Mouse (Mus musculus): ENCODE measurements around the gene Prkag2. TPM values are rescaled to one million over a fixed set of nuclear protein-coding genes. Genes with fewer than 3 reads are reported as not detected.
"Not testable (repeated sequence)": the region's sequence is repeated elsewhere in the genome, so short reads cannot be mapped to it uniquely, and the experiment has no call there.

The Prkag2 gene
- polyA plus RNA-seq, 2 experiments: 3.1 to 4.0 TPM

DNA sequence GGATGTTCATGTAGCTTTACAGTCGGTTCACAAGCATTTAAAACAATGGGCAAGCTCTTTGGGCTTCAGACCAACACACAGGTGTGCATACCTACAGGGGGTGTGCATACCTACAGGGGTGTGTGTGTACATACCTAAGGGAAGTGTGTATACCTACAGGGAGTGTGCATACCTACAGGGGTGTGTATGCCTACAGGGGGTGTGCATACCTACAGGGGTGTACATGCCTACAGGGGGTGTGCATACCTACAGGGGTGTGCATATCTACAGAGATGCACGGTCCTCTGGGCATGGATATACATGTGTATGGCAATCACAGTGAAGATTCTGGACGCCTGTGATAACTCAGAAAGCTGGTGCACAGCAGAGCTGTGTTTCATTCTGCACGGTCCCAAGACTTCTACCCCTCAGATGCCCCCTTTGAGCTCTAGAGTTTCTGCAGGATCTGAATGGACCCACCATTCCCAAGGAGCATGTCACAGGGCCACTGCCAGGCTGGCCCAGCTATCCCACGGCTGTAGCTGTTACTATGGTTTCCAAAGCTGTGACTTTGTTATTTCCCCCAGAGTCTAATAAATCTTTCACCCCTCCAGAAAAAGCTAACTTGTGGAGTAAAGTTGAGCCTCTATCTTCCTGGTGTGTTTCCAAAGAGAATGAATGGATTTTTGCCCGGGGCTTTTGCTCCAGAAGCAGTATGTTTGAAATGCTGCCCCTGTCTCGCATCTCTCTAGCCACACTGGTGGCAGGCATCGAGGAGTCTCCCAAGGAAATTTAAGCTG lies 22.4 kb downstream of the Prkag2 start:
- TF ChIP-seq EP300 (IDR thresholded peaks at IDR 0.05; ENCODE audit: low read depth) (no peak), CTCF (IDR thresholded peaks at IDR 0.05; ENCODE audit: low read depth) (no peak)
- no peak overlapping the region for H3K27ac ChIP-seq
- H3K4me2 ChIP-seq (ENCODE audit: low read depth): no peak overlapping the region
- no peaks in the 10 kb centered on the region for H3K4me1 ChIP-seq (replicated peaks; ENCODE audit: control insufficient read depth in 2 of 2, insufficient read depth in 2 of 2, low read length in 1 of 2)
- 60% methylated on average over 8 of the region's 8 CpGs for WGBS (ENCODE audit: insufficient replicate concordance)
- H3K9ac ChIP-seq (replicated peaks): no peak overlapping the region
- DNase-seq (ENCODE audit: low read depth in 3 of 3, low spot score in 3 of 3) (no peak), ATAC-seq (ENCODE audit: insufficient read depth) (no peak)
- no peaks in the 10 kb centered on the region for H3K36me3 ChIP-seq (replicated peaks; ENCODE audit: control insufficient read depth, insufficient read depth, low read depth)
- H3K27me3 ChIP-seq (ENCODE audit: control insufficient read depth, insufficient read depth, low read length): no peaks in the 10 kb centered on the region
- no peak overlapping the region for H3K4me3 ChIP-seq (ENCODE audit: insufficient read depth in 1 of 2, low read depth in 2 of 2, low read length in 2 of 2)
- no peaks in the 10 kb centered on the region for H3K9me3 ChIP-seq (ENCODE audit: control insufficient read depth, low read length)

GRCm38 (mm10) chr5:25077258-25077657 lies 23.2 kb downstream of the Prkag2 start:
- not testable (repeated sequence) for H3K36me3 ChIP-seq (replicated peaks; ENCODE audit: control insufficient read depth, insufficient read depth, low read depth); H3K4me2 ChIP-seq (ENCODE audit: low read depth); H3K27ac ChIP-seq; H3K9me3 ChIP-seq (ENCODE audit: control insufficient read depth, low read length); H3K4me1 ChIP-seq (replicated peaks; ENCODE audit: control insufficient read depth in 2 of 2, insufficient read depth in 2 of 2, low read length in 1 of 2); H3K9ac ChIP-seq (replicated peaks); ATAC-seq (ENCODE audit: insufficient read depth); DNase-seq (ENCODE audit: low read depth in 3 of 3, low spot score in 3 of 3); H3K4me3 ChIP-seq (ENCODE audit: insufficient read depth in 1 of 2, low read depth in 2 of 2, low read length in 2 of 2); H3K27me3 ChIP-seq (ENCODE audit: control insufficient read depth, insufficient read depth, low read length)
- WGBS (ENCODE audit: insufficient replicate concordance): 75% methylated on average over 13 of the region's 13 CpGs

GRCm38 (mm10) chr5:25075623-25076022 lies 24.8 kb downstream of the Prkag2 start:
- no peak for TF ChIP-seq EP300 (IDR thresholded peaks at IDR 0.05; ENCODE audit: low read depth)
- no peak for TF ChIP-seq CTCF (IDR thresholded peaks at IDR 0.05; ENCODE audit: low read depth)
- Histone ChIP-seq H3K27ac (no peak overlapping the region), H3K4me2 (ENCODE audit: low read depth) (no peak overlapping the region), H3K27me3 (ENCODE audit: control insufficient read depth, insufficient read depth, low read length) (no peaks in the 10 kb centered on the region), H3K9me3 (ENCODE audit: control insufficient read depth, low read length) (no peaks in the 10 kb centered on the region), H3K4me1 (replicated peaks; ENCODE audit: control insufficient read depth in 2 of 2, insufficient read depth in 2 of 2, low read length in 1 of 2) (no peaks in the 10 kb centered on the region), H3K36me3 (replicated peaks; ENCODE audit: control insufficient read depth, insufficient read depth, low read depth) (no peaks in the 10 kb centered on the region), H3K4me3 (ENCODE audit: insufficient read depth in 1 of 2, low read depth in 2 of 2, low read length in 2 of 2) (no peak overlapping the region), H3K9ac (replicated peaks) (no peak overlapping the region)
- no peak for DNase-seq (ENCODE audit: low read depth in 3 of 3, low spot score in 3 of 3)
- ATAC-seq (ENCODE audit: insufficient read depth): no peak
- WGBS (ENCODE audit: insufficient replicate concordance): 62% methylated on average over 4 of the region's 4 CpGs

GRCm38 (mm10) chr5:25069815-25070214 lies 30.6 kb downstream of the Prkag2 start:
- H3K36me3 ChIP-seq (replicated peaks; ENCODE audit: control insufficient read depth, insufficient read depth, low read depth): no peaks in the 10 kb centered on the region
- DNase-seq (ENCODE audit: low read depth in 3 of 3, low spot score in 3 of 3) (no peak), ATAC-seq (ENCODE audit: insufficient read depth) (no peak)
- H3K4me2 ChIP-seq (ENCODE audit: low read depth): no peak overlapping the region
- H3K9ac ChIP-seq (replicated peaks): no peak overlapping the region
- no peak overlapping the region for H3K27ac ChIP-seq
- peaks cover 0 to 6% of the 10 kb centered on the region in 2 experiments; a peak in 2 of 4 replicates for H3K4me1 ChIP-seq (replicated peaks; ENCODE audit: control insufficient read depth in 2 of 2, insufficient read depth in 2 of 2, low read length in 1 of 2)
- WGBS (ENCODE audit: insufficient replicate concordance): 38% methylated on average over 5 of the region's 5 CpGs
- H3K27me3 ChIP-seq (ENCODE audit: control insufficient read depth, insufficient read depth, low read length): no peaks in the 10 kb centered on the region
- no peaks in the 10 kb centered on the region for H3K9me3 ChIP-seq (ENCODE audit: control insufficient read depth, low read length)
- H3K4me3 ChIP-seq (ENCODE audit: insufficient read depth in 1 of 2, low read depth in 2 of 2, low read length in 2 of 2): no peak overlapping the region
- TF ChIP-seq EP300 (IDR thresholded peaks at IDR 0.05; ENCODE audit: low read depth): no peak
- TF ChIP-seq CTCF (IDR thresholded peaks at IDR 0.05; ENCODE audit: low read depth): no peak

DNA sequence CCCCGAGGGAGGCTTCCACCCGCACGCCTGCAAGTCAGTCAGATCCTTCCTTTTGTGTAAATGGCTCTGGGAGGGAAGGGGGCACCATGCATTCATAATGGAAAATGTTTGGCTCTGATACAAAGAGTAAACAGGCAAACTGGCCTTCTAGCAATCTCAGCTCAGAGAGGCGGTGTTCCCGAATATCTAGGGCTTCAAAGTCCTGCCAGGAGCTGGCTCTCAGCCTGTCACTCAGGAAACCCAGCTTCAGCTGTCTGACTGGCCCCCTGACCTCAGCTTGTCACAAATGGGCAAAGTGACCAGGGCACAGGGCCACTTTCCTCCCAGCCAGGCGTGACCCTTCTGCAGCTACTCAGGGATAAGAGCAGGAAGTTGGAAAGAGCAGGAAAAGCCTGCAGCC lies 33.3 kb downstream of the Prkag2 start:
- peaks cover 0 to 9% of the 10 kb centered on the region in 2 experiments; a peak in 2 of 4 replicates for H3K4me1 ChIP-seq (replicated peaks; ENCODE audit: control insufficient read depth in 2 of 2, insufficient read depth in 2 of 2, low read length in 1 of 2)
- DNase-seq (ENCODE audit: low read depth in 3 of 3, low spot score in 3 of 3) (no peak), ATAC-seq (ENCODE audit: insufficient read depth) (peak; percentile 35; the same call in 1 of the 2 replicates)
- H3K4me2 ChIP-seq (ENCODE audit: low read depth): no peak overlapping the region
- TF ChIP-seq EP300 (IDR thresholded peaks at IDR 0.05; ENCODE audit: low read depth): no peak
- TF ChIP-seq CTCF (IDR thresholded peaks at IDR 0.05; ENCODE audit: low read depth): no peak
- no peak overlapping the region for H3K9ac ChIP-seq (replicated peaks)
- no peak overlapping the region for H3K27ac ChIP-seq
- H3K27me3 ChIP-seq (ENCODE audit: control insufficient read depth, insufficient read depth, low read length): no peaks in the 10 kb centered on the region
- no peak overlapping the region for H3K4me3 ChIP-seq (ENCODE audit: insufficient read depth in 1 of 2, low read depth in 2 of 2, low read length in 2 of 2)
- H3K36me3 ChIP-seq (replicated peaks; ENCODE audit: control insufficient read depth, insufficient read depth, low read depth): no peaks in the 10 kb centered on the region
- H3K9me3 ChIP-seq (ENCODE audit: control insufficient read depth, low read length): no peaks in the 10 kb centered on the region
- WGBS (ENCODE audit: insufficient replicate concordance): 48% methylated on average over 6 of the region's 6 CpGs
